In the genomic region with DNA sequence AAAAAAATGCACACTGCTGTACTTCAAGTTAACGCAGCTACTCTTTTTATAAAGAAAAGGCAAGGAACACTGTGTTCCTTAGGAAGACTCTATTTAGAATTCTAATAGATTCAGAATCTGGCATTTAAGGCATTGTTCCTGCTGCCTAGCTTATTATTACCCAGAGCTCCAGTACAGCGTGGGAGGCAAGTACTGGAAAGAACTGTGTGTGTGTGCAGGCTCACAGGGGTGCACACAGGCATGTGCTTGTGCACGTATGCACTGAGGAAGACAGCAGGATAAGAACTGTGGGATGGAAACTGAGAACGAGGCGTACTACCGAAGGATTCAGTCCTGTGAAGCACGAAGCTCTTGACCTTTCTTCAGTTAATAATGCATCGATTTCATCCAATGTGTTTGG, we compare ENCODE assay signal across 10 mouse cellular contexts. TPM values are rescaled to one million over a fixed set of nuclear protein-coding genes. Genes with fewer than 3 reads are reported as not detected.
DNase-seq lines count a peak whose midpoint lies in the region; ATAC-seq and TF ChIP-seq lines count a peak whose summit lies in the region.
"Had no signal": no experiment of that assay in that cellular context is flagged by ENCODE, and none has a peak within 500 bp of the region (broad histone marks: within the 10 kb centered on the region; RNA-seq: fewer than 3 reads in every experiment).

No protein-coding gene starts in this region.

- H3K4me3 ChIP-seq in kidney, embryonic 16.5 days (ENCODE audit: low read length) = no peak overlapping the region
- H3K4me3 ChIP-seq in cortical plate, adult 2 months (ENCODE audit: insufficient read depth, low read length) = no peak overlapping the region
- H3K4me3 ChIP-seq in layer of hippocampus, adult 2 months = no peak overlapping the region

- no peak overlapping the region for H3K4me2 ChIP-seq in kidney, embryonic 16.5 days (replicated peaks; ENCODE audit: low read depth, low read length)

- no peak for TF ChIP-seq POLR2A in cortical plate, adult 2 months (IDR thresholded peaks at IDR 0.05; ENCODE audit: extremely low read depth, insufficient read depth, low read length)

- DNase-seq in kidney, adult 9 months = peak; percentile 14
- DNase-seq in layer of hippocampus, adult 2 months (ENCODE audit: low spot score in 2 of 2) = peak; percentile 55 to 85
- DNase-seq in left cerebral cortex, postnatal 25 days (ENCODE audit: low spot score in 2 of 2) = peak; percentile 78 to 90
- no peak for DNase-seq in urinary bladder, adult 2 months (ENCODE audit: low spot score)
- DNase-seq in ovary, adult 18-20 months (ENCODE audit: low spot score) = no peak
- DNase-seq in thymus, postnatal 14 days = no peak
- DNase-seq: gastrocnemius, postnatal 36 days had no signal

- no peak for TF ChIP-seq CTCF in cortical plate, adult 2 months (IDR thresholded peaks at IDR 0.05; ENCODE audit: extremely low read depth, insufficient read depth, low read length)
- TF ChIP-seq CTCF in layer of hippocampus, adult 2 months (conservative IDR thresholded peaks at IDR 0.05) = no peak

- H3K9ac ChIP-seq in kidney, embryonic 16.5 days (replicated peaks; ENCODE audit: low read length) = no peak overlapping the region

- H3K36me3 ChIP-seq in kidney, embryonic 16.5 days (ENCODE audit: insufficient read depth, low read length) = peaks cover 39% of the 10 kb centered on the region

- no peaks in the 10 kb centered on the region for H3K27me3 ChIP-seq in kidney, embryonic 16.5 days (ENCODE audit: insufficient read depth, low read length)

- H3K9me3 ChIP-seq in kidney, embryonic 16.5 days (ENCODE audit: low read length) = no peaks in the 10 kb centered on the region

- ATAC-seq in kidney, embryonic 16.5 days (ENCODE audit: low FRiP score, low TSS enrichment) = no peak
- ATAC-seq: hindbrain, postnatal 0 days had no signal

- 90% methylated on average over 8 of the region's 8 CpGs for WGBS in kidney, embryonic 16.5 days

- intact Hi-C loops in left cerebral cortex, postnatal 25 days (cut with DNase I) = loop anchor here (1.0 to 2.0 kb wide), 3 partner anchors 68 to 298 kb away; no protein-coding TSS in a partner anchor

- no peaks in the 10 kb centered on the region for H3K4me1 ChIP-seq in kidney, embryonic 16.5 days (ENCODE audit: insufficient read depth, low read length)
- 0 out of 2 replicates have a peak, but pooled peaks cover 1% of the 10 kb centered on the region for H3K4me1 ChIP-seq in cortical plate, adult 2 months (ENCODE audit: control insufficient read depth, insufficient read depth, low read length)

- no peak overlapping the region for H3K27ac ChIP-seq in kidney, embryonic 16.5 days (ENCODE audit: low read length)
- H3K27ac ChIP-seq in cortical plate, adult 2 months (ENCODE audit: insufficient read depth, low read length) = peak overlapping the region; percentile 3; the same call in 1 of the 2 replicates
- H3K27ac ChIP-seq in layer of hippocampus, adult 2 months = peak overlapping the region; percentile 89
- H3K27ac ChIP-seq: hindbrain, postnatal 0 days had no signal

RNA-seq across cellular contexts. Expression of gene Smc5, which starts 59.4 kb away (rescaled TPM):
- polyA plus RNA-seq in kidney, embryonic 16.5 days (2015; fragmentation: Nextera tagmentation; extraction: Ambion mirVana) = 27.6 and 32.2 TPM in 2 replicates
- 37.2 and 40.6 TPM in 2 replicates for polyA plus RNA-seq in cortical plate, adult 2 months (2012; rRNA removed)
- total RNA-seq in layer of hippocampus, adult 2 months (2021) = 10 to 100 TPM; 31.7 to 40.8 TPM
- total RNA-seq in left cerebral cortex, postnatal 25 days (2021) = 10 to 100 TPM; 32.2 to 34.4 TPM
- polyA plus RNA-seq in urinary bladder, adult 2 months (2012; rRNA removed) = 22.6 and 25.2 TPM in 2 replicates

Comparison
In these comparisons a context has a peak if more than half of its experiments do, and no peak if none do; other contexts are left out.
1. DNase-seq: peak in kidney, adult 9 months (single experiment), layer of hippocampus, adult 2 months (2 of 2) and left cerebral cortex, postnatal 25 days (2 of 2); none in urinary bladder, adult 2 months (single experiment), ovary, adult 18-20 months (single experiment) and thymus, postnatal 14 days (single experiment).